Mouse (Mus musculus) kidney, embryonic 15.5 days (tissue): ENCODE measurements around the gene Cdipt. TPM values are rescaled to one million over a fixed set of nuclear protein-coding genes. Genes with fewer than 3 reads are reported as not detected.

ENCODE experiments used
- ATAC-seq: fragments of 200-750 bp; cut with Nextera tagmentation; replicated peaks from 2 replicates; pipeline ENCODE4 v1.8.0; 2017; ENCODE audit warnings: moderate TSS enrichment; ENCODE audit not compliant: low FRiP score
- H3K27ac ChIP-seq: fragments of 300-500 bp; sonication (generic); 2 replicates; pipeline ENCODE4 v1.5.1; 2015; ENCODE audit warnings: mild to moderate bottlenecking, inconsistent platforms
- H3K27me3 ChIP-seq: fragments of 300-500 bp; sonication (generic); 2 replicates; pipeline ENCODE4 v1.6.1; 2015; ENCODE audit warnings: inconsistent platforms
- H3K36me3 ChIP-seq: fragments of 300-500 bp; sonication (generic); 2 replicates; pipeline ENCODE4 v1.6.1; 2015; ENCODE audit warnings: inconsistent platforms
- H3K4me1 ChIP-seq: fragments of 300-500 bp; sonication (generic); 2 replicates; pipeline ENCODE4 v1.6.1; 2015; ENCODE audit warnings: inconsistent platforms
- H3K4me2 ChIP-seq: fragments of 300-500 bp; sonication (generic); 2 replicates; pipeline ENCODE4 v1.6.1; 2015; ENCODE audit warnings: moderate library complexity, mild to moderate bottlenecking, inconsistent platforms
- H3K4me3 ChIP-seq: fragments of 300-500 bp; sonication (generic); replicated peaks from 2 replicates; pipeline ENCODE4 v1.5.1; 2015; ENCODE audit warnings: mild to moderate bottlenecking, inconsistent platforms
- H3K9ac ChIP-seq: fragments of 300-500 bp; sonication (generic); 2 replicates; pipeline ENCODE4 v1.6.1; 2015; ENCODE audit warnings: mild to moderate bottlenecking, inconsistent platforms
- H3K9me3 ChIP-seq: fragments of 300-500 bp; sonication (generic); replicated peaks from 2 replicates; pipeline ENCODE4 v1.6.1; 2016; ENCODE audit warnings: inconsistent platforms
- WGBS: fragments of 180-500 bp; shearing (Covaris S2); methylation state at CpG from one replicate; pipeline ENCODE4 v1.1.7; 2015; ENCODE audit warnings: mixed read lengths; 5-methylcytosine and 5-hydroxymethylcytosine counted together
- polyA plus RNA-seq: library from polyadenylated mRNA; unstranded; fragments of >200 nt; fragmentation: Nextera tagmentation; extraction: Ambion mirVana; gene quantifications from 2 replicates; pipeline ENCODE4 v1.2.1, GENCODE M21; 2015

Gene Cdipt
- polyA plus RNA-seq, 1 experiment from 2014 or later = 115 TPM

DNA sequence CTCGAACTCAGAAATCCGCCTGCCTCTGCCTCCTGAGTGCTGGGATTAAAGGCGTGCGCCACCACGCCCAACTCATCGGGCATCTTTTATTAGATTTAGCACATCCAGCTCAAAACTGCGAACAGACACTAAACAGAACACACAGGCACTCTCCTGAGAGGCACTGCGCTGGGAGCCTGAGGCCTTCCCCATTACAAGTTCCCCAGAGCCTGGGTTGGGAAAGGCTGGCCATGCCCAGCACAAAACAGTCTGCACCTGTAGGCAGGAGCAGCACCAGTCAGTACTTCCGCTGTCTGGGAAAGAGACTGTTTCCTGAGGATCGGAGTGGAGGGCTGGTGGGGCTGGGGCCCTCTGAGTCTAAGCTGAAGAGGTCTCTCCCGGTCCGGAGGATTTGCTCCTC lies 39.3 kb downstream of the Cdipt start:
- H3K4me2 ChIP-seq = peak overlapping the region; percentile 92
- H3K36me3 ChIP-seq = peaks cover 29% of the 10 kb centered on the region
- peak overlapping the region; percentile 54; the same call in 1 of the 2 replicates for H3K4me3 ChIP-seq
- no peak for ATAC-seq
- H3K9ac ChIP-seq = peak overlapping the region; percentile 39; the same call in 1 of the 2 replicates
- no peaks in the 10 kb centered on the region for H3K9me3 ChIP-seq
- peaks cover 59% of the 10 kb centered on the region for H3K4me1 ChIP-seq
- peak overlapping the region; percentile 96; the same call in 1 of the 2 replicates for H3K27ac ChIP-seq
- 91% methylated on average over 12 of the region's 12 CpGs for WGBS
- no peaks in the 10 kb centered on the region for H3K27me3 ChIP-seq

DNA sequence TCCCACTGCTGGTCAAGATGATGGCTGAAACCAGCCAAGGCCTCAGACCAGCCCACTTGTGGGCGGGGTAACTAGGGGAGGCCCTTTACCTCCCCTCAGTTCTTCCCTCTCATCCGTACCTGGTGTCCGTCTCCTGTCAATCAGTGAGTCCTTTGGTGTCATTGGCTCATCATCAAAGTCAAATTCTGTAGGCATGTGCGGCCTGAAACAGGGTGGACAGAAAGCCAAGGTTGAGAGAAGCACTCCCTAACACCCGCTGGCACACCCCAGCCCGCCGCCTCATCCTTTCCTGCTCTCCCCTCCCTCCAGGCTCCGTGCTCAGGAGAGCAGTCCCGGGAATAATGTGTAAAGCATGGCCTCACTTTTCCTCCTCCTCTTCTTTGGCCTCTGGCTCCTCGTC lies 40.4 kb downstream of the Cdipt start:
- Histone ChIP-seq H3K9me3 (no peaks in the 10 kb centered on the region), H3K36me3 (peaks cover 29% of the 10 kb centered on the region), H3K9ac (peak overlapping the region; percentile 81), H3K27me3 (no peaks in the 10 kb centered on the region), H3K4me3 (peak overlapping the region; percentile 69), H3K27ac (peak overlapping the region; percentile 96), H3K4me1 (peaks cover 69% of the 10 kb centered on the region), H3K4me2 (peak overlapping the region; percentile 92)
- under 1% methylated on average over 10 of the region's 10 CpGs for WGBS
- ATAC-seq = peak; percentile 42

DNA sequence TGATC lies 40.6 kb downstream of the Cdipt start, which contains the start of gene Pagr1b:
Gene Pagr1b (minus strand): TSS at position 4 of the 5 bp plus-strand sequence.
- Histone ChIP-seq H3K36me3 (peaks cover 29% of the 10 kb centered on the region), H3K9me3 (no peaks in the 10 kb centered on the region), H3K27ac (peak within 1 kb of the TSS; percentile 96), H3K9ac (peak within 1 kb of the TSS; percentile 81), H3K4me3 (peak within 1 kb of the TSS; percentile 69), H3K4me1 (peaks cover 71% of the 10 kb centered on the region), H3K4me2 (peak within 1 kb of the TSS; percentile 92), H3K27me3 (no peaks in the 10 kb centered on the region)
- ATAC-seq = no peak

DNA sequence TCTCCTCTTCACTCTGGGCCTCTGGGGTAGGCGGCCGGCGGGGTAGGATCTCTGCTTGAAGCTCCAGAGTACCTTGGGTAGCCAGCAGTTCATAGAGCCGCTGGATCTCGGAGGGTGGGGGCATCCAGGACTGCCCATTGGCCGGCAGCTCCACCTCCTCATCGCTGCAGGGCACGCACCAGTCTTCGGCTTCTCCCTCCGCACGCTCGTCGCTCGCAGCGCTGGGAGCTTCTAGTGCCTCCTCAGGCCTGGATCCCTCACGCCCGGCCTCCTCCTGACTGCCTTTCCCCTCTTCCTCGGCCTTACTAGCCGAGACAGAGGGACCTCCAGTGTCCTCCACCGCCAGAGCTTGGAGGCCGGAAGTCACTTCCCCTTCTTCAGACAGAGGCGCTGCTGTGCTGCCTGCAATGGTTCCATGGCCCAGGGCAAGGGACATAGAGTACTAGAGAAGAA lies 40.8 kb downstream of the Cdipt start:
- H3K4me2 ChIP-seq = peak overlapping the region; percentile 92
- H3K9ac ChIP-seq = peak overlapping the region; percentile 81
- H3K9me3 ChIP-seq = no peaks in the 10 kb centered on the region
- peak; percentile 38 for ATAC-seq
- peak overlapping the region; percentile 96 for H3K27ac ChIP-seq
- WGBS = under 1% methylated on average over 22 of the region's 22 CpGs
- H3K36me3 ChIP-seq = peaks cover 30% of the 10 kb centered on the region
- H3K27me3 ChIP-seq = no peaks in the 10 kb centered on the region
- H3K4me1 ChIP-seq = peaks cover 74% of the 10 kb centered on the region
- peak overlapping the region; percentile 69 for H3K4me3 ChIP-seq

DNA sequence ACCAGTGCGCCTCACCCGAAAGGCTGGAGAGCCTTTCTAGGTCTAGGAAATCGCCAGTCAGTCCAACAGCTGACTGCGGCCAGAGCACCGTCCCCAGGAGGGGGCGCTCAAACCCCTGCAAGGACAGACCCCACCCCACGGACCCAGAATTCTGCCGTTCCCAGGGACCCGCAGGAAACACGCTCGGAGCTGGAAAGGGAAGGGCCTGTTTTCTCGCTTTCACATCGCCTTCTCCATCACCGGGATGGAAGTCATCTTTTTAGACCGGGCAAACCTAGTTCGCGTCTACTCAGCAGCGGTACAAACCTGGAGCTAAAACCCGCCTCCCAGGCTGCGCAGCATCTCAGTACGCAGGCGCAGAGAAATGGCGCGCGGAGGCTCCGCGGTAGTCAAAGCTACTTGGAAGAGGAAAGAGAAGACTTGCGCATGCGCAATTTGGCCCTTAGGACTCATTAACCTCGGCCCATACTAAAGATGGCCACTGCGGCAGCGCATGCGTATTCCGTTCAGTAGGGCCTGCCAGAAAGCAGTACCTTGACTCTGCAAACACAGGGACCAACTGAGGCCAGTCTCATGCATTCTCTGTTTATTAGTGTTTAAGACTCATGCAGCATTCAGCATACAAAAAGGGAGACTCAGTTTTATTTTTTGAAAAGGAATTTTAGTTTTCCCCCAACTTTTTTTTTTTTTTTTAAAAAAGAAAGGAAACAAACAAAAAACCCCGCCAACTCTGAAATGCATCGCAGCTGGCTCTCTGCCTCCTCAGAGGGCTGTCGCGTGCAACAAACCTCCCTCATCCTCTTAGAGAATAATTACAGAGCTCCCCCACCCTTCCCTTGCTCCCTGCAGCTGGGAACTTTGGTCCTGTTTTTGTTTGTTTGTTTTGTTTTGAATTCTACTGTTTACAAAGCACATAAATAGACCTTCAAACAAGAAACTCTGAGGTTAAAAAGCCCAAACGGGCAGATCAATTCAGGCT lies 41.5 kb downstream of the Cdipt start, which contains the start of gene Pagr1a:
Gene Pagr1a (minus strand): TSS at position 382 of the 979 bp plus-strand sequence.
- Histone ChIP-seq H3K9ac (peak within 1 kb of the TSS; percentile 81), H3K36me3 (peaks cover 34% of the 10 kb centered on the region), H3K4me1 (peaks cover 81% of the 10 kb centered on the region), H3K27me3 (no peaks in the 10 kb centered on the region), H3K9me3 (no peaks in the 10 kb centered on the region), H3K4me2 (peak within 1 kb of the TSS; percentile 92), H3K4me3 (peak within 1 kb of the TSS; percentile 69), H3K27ac (peak within 1 kb of the TSS; percentile 96)
- peak; percentile 76 for ATAC-seq
- WGBS = 4% methylated on average over 39 of the region's 39 CpGs

DNA sequence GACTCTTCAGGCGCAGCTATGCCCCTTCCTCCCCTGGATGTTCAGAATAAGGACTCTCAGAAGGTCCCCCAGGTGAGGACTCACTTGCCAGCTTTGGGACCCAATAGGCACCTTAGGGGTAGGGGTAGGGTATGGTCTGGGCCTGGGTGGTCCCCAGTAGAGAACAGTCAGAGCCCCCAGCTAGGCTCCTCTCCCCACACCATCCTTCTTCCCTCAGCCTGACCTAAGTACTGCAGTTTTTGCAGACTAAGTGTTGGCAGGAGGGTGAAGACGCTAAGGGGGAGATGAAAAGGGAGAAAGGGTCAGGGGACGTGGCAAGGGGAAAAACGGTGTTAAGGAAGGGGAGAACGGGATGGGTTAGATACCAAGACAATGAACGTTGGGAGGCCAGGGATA lies 42.2 kb downstream of the Cdipt start:
- H3K9ac ChIP-seq = peak overlapping the region; percentile 43; the same call in 1 of the 2 replicates
- peak overlapping the region; percentile 96 for H3K27ac ChIP-seq
- no peaks in the 10 kb centered on the region for H3K9me3 ChIP-seq
- H3K27me3 ChIP-seq = no peaks in the 10 kb centered on the region
- peaks cover 87% of the 10 kb centered on the region for H3K4me1 ChIP-seq
- ATAC-seq = no peak
- H3K36me3 ChIP-seq = peaks cover 34% of the 10 kb centered on the region
- peak overlapping the region; percentile 92 for H3K4me2 ChIP-seq
- H3K4me3 ChIP-seq = peak overlapping the region; percentile 69
- WGBS = 32% methylated on average over 6 of the region's 6 CpGs

DNA sequence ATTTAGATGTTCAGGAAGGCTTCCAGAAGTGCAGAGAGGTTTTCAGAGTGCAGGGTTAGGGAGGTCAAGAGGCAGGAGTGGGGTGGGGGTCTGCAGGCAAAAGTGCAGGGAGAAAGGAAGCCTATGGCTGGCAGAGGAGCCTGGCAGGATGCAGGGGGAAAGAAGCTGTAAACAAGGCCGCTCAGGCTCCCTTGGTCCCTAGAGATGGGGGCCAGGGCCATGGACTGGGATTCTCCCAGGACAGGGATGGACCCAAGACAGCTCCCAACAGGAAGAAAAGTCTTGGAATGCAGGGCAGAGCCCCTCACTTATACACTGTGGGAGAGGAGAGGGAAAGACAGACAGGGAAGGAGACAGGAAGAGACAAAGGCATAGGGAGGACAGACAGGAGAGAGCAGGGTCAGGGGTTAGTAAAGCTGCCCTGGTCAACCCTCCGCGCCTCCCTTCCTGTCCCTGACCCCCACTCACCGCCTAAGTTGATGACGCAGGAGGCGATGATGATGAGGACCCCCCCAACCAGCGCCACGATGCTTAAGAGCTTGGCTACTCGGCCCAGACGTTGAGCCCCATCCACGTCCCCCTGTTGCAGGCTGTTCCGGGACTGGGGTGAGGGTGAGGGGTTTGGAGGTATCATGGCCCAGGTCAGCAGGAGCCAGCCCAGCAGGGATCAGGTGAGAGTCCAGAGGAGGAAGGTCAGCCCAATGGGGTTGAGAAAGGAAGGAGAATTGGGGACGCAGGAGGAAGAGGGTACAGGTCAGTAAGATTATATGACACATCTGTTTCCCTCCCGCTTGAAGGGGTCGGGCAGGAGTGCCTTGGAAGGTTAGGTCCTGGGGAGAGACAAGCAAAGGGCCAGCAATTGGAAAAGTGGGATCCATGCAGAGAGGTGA lies 42.9 kb downstream of the Cdipt start:
- H3K27me3 ChIP-seq = no peaks in the 10 kb centered on the region
- H3K9me3 ChIP-seq = no peaks in the 10 kb centered on the region
- 48% methylated on average over 15 of the region's 15 CpGs for WGBS
- peak overlapping the region; percentile 54; the same call in 1 of the 2 replicates for H3K4me3 ChIP-seq
- peak overlapping the region; percentile 96 for H3K27ac ChIP-seq
- H3K4me1 ChIP-seq = peaks cover 88% of the 10 kb centered on the region
- H3K9ac ChIP-seq = peak overlapping the region; percentile 43; the same call in 1 of the 2 replicates
- peak overlapping the region; percentile 92 for H3K4me2 ChIP-seq
- no peak for ATAC-seq
- peaks cover 34% of the 10 kb centered on the region for H3K36me3 ChIP-seq

DNA sequence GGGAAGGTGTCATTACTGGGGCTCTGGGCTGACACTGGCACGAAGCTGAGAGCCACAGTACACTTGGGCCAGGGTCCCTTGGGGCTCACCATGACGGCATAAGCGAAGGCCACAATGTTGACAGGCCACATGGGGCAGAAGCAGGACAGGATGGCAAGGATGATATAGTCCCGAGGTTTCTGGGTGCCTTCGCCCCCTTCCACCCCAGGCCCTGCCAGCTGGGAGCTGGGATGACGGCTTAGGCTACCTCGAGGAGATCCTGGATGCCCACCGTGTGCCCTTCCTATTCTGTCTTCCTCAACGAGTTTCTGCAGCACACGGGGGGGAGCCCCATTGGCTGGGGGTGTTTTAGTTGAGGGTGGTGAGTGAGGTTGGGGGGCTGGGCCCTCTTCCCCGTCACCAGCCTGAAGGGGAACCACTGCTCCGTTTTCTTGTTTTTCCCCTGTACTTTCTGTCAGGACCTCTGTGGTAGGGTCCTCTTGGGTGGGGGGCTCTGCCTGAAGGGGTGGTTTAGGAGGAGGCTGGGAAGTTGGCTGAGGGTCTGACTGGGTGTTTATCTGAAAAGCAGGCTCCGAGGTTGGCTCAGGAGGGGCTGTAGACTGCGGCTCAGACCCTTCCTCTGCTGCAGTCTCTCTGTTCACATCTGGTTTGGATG lies 43.7 kb downstream of the Cdipt start:
- WGBS = 76% methylated on average over 14 of the region's 14 CpGs
- H3K4me2 ChIP-seq = peak overlapping the region; percentile 92
- no peaks in the 10 kb centered on the region for H3K27me3 ChIP-seq
- peak overlapping the region; percentile 54; the same call in 1 of the 2 replicates for H3K4me3 ChIP-seq
- H3K27ac ChIP-seq = 0 out of 2 replicates have a peak overlapping the region, but pooled peaks have one; percentile 96
- ATAC-seq = no peak
- peak overlapping the region; percentile 43; the same call in 1 of the 2 replicates for H3K9ac ChIP-seq
- no peaks in the 10 kb centered on the region for H3K9me3 ChIP-seq
- H3K4me1 ChIP-seq = peaks cover 88% of the 10 kb centered on the region
- peaks cover 40% of the 10 kb centered on the region for H3K36me3 ChIP-seq

DNA sequence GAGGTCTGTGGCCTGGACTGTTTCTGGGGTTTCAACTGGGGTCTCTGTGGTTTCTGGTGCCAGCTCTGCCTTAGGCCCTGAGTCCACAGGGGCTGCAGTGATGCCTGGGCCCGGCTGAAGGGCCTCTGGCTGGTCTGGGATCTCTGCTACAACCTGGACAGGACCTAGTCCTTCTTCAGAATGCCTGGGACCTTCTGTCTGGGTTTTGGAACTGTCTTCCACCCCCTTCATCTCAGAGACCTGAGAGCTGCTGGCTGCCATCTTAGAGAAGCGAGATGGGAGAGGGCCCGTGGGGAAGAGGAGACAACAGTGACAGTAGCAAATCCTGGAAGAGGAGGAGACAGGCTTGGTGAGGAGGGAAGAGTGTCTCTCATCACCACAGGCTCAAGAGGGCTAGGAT lies 44.3 kb downstream of the Cdipt start:
- 64% methylated on average over 3 of the region's 3 CpGs for WGBS
- no peak for ATAC-seq
- Histone ChIP-seq H3K27ac (peak overlapping the region; percentile 99), H3K9ac (peak overlapping the region; percentile 21), H3K36me3 (peaks cover 41% of the 10 kb centered on the region), H3K4me2 (peak overlapping the region; percentile 92), H3K4me3 (peak overlapping the region; percentile 54), H3K4me1 (peaks cover 87% of the 10 kb centered on the region), H3K27me3 (no peaks in the 10 kb centered on the region), H3K9me3 (no peaks in the 10 kb centered on the region)

DNA sequence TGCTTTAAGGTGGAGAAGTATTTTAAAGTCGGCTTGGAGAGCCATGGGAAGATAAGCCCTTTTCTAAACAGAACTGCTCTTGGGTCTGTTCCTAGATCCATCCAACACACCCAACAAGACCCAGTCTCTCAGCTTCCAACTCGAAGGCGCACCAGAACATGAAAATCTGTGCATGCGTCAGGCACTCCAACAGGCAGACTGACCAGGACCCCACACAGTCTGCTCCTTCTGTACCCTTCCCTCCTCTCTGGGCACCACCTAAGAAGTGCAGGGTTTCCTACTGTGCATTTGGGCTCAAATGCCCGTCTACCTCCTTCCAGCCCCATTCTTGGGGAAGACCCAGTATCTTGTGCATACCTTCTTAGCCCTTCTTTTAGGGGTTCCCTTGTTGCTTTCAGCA lies 44.8 kb downstream of the Cdipt start:
- Histone ChIP-seq H3K4me3 (peak overlapping the region; percentile 54), H3K4me2 (peak overlapping the region; percentile 92), H3K9ac (peak overlapping the region; percentile 62), H3K4me1 (peaks cover 82% of the 10 kb centered on the region), H3K27me3 (no peaks in the 10 kb centered on the region), H3K36me3 (peaks cover 36% of the 10 kb centered on the region), H3K9me3 (no peaks in the 10 kb centered on the region), H3K27ac (peak overlapping the region; percentile 99)
- 45% methylated on average over 5 of the region's 5 CpGs for WGBS
- no peak for ATAC-seq

DNA sequence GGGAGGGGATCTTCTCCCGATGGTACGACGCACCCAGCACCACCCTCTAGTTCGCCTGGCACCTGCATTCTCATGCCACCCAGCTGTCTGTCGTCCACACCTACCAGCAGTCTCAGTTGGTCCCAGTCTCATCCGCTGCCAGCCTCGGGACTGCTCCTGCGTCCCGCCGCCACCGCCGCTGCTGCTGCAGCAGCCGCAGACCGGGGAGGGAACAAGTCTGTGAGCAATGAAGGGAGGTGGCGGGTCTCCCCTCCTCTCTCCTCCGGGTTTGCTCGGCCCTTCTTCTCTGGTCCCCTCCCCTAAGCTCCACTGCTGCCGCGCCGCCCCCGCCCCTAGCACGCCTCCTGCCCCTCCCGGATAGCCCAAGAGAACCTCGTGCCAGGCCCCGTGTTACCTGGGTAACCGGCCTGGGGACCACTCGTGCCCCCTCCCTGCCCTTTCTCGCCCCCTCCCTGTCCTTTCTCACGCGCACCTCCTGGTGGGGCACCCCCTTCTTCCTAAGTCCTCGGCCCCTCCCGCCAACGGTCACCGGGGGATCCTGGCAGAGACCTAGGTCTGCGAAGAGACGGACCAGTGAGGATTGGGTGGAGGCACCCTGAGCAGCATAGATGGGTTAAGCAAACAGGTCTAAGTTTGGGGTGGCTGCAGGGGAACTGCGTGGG lies 45.3 kb downstream of the Cdipt start, which contains the start of the genes Gm42742 and Prrt2:
Gene Gm42742 (minus strand): TSS at position 197 of the 662 bp plus-strand sequence.
Gene Prrt2 (minus strand): TSS at position 311 of the 662 bp plus-strand sequence.
- H3K4me1 ChIP-seq = peaks cover 77% of the 10 kb centered on the region
- H3K27ac ChIP-seq = peak within 1 kb of the TSS; percentile 99
- H3K27me3 ChIP-seq = no peaks in the 10 kb centered on the region
- H3K4me2 ChIP-seq = peak within 1 kb of the TSS; percentile 92
- ATAC-seq = peak; percentile 18; the same call in 1 of the 2 replicates
- H3K9ac ChIP-seq = peak within 1 kb of the TSS; percentile 62
- no peaks in the 10 kb centered on the region for H3K9me3 ChIP-seq
- H3K36me3 ChIP-seq = peaks cover 32% of the 10 kb centered on the region
- peak within 1 kb of the TSS; percentile 54 for H3K4me3 ChIP-seq
- 1% methylated on average over 37 of the region's 37 CpGs for WGBS
